Mouse (Mus musculus): Measurements from ENCODE around the gene Ccdc57.

Gene Ccdc57

GRCm38 (mm10) chr11:120945266-120945665, 12.6 kb upstream of the Ccdc57 start:
- Histone ChIP-seq H3K27me3 (ENCODE audit: control insufficient read depth, insufficient read depth, low read length, poor library complexity, severe bottlenecking) (no peaks in the 10 kb centered on the region), H3K36me3 (ENCODE audit: control insufficient read depth, insufficient read depth, low read length, poor library complexity, severe bottlenecking) (no peaks in the 10 kb centered on the region)
- DNase-seq (ENCODE audit: low read depth, low spot score), result no peak

GRCm38 (mm10) chr11:120940959-120941358, 8.3 kb upstream of the Ccdc57 start:
- Histone ChIP-seq H3K36me3 (ENCODE audit: control insufficient read depth, insufficient read depth, low read length, poor library complexity, severe bottlenecking) (no peaks in the 10 kb centered on the region), H3K27me3 (ENCODE audit: control insufficient read depth, insufficient read depth, low read length, poor library complexity, severe bottlenecking) (no peaks in the 10 kb centered on the region)
- no peak for DNase-seq (ENCODE audit: low read depth, low spot score)

- Histone ChIP-seq H3K27me3 (ENCODE audit: control insufficient read depth, insufficient read depth, low read length, poor library complexity, severe bottlenecking) (no peaks in the 10 kb centered on the region), H3K36me3 (ENCODE audit: control insufficient read depth, insufficient read depth, low read length, poor library complexity, severe bottlenecking) (no peaks in the 10 kb centered on the region)
- DNase-seq (ENCODE audit: low read depth, low spot score), result no peak
These were observed 7.2 kb upstream of the Ccdc57 start for GRCm38 (mm10) chr11:120939712-120940341.

- DNase-seq (ENCODE audit: low read depth, low spot score), result no peak
These were observed 6.1 kb upstream of the Ccdc57 start for GRCm38 (mm10) chr11:120938795-120939194.

GRCm38 (mm10) chr11:120937976-120938375, 5.3 kb upstream of the Ccdc57 start:
- Histone ChIP-seq H3K27me3 (ENCODE audit: control insufficient read depth, insufficient read depth, low read length, poor library complexity, severe bottlenecking) (no peaks in the 10 kb centered on the region), H3K36me3 (ENCODE audit: control insufficient read depth, insufficient read depth, low read length, poor library complexity, severe bottlenecking) (no peaks in the 10 kb centered on the region)
- DNase-seq (ENCODE audit: low read depth, low spot score), result no peak

More at GRCm38 (mm10) chr11:120938795-120939194, 6.1 kb upstream of the Ccdc57 start:
- Histone ChIP-seq H3K27me3 (ENCODE audit: control insufficient read depth, insufficient read depth, low read length, poor library complexity, severe bottlenecking) (no peaks in the 10 kb centered on the region), H3K36me3 (ENCODE audit: control insufficient read depth, insufficient read depth, low read length, poor library complexity, severe bottlenecking) (no peaks in the 10 kb centered on the region)

- no peak for DNase-seq (ENCODE audit: low read depth, low spot score)
- no peaks in the 10 kb centered on the region for H3K27me3 ChIP-seq (ENCODE audit: control insufficient read depth, insufficient read depth, low read length, poor library complexity, severe bottlenecking)
- H3K36me3 ChIP-seq (ENCODE audit: control insufficient read depth, insufficient read depth, low read length, poor library complexity, severe bottlenecking), result no peaks in the 10 kb centered on the region
These were observed 1.2 kb downstream of the Ccdc57 start for GRCm38 (mm10) chr11:120931479-120931878.

GRCm38 (mm10) chr11:120928468-120928867, 4.2 kb downstream of the Ccdc57 start:
- H3K36me3 ChIP-seq (ENCODE audit: control insufficient read depth, insufficient read depth, low read length, poor library complexity, severe bottlenecking), result no peaks in the 10 kb centered on the region
- no peak for DNase-seq (ENCODE audit: low read depth, low spot score)
- H3K27me3 ChIP-seq (ENCODE audit: control insufficient read depth, insufficient read depth, low read length, poor library complexity, severe bottlenecking), result no peaks in the 10 kb centered on the region

- Histone ChIP-seq H3K36me3 (ENCODE audit: control insufficient read depth, insufficient read depth, low read length, poor library complexity, severe bottlenecking) (no peaks in the 10 kb centered on the region), H3K27me3 (ENCODE audit: control insufficient read depth, insufficient read depth, low read length, poor library complexity, severe bottlenecking) (no peaks in the 10 kb centered on the region)
- DNase-seq (ENCODE audit: low read depth, low spot score), result no peak
These were observed 10.1 kb downstream of the Ccdc57 start for GRCm38 (mm10) chr11:120922528-120922927.

GRCm38 (mm10) chr11:120917756-120918155, 14.9 kb downstream of the Ccdc57 start:
- no peak for DNase-seq (ENCODE audit: low read depth, low spot score)
- no peaks in the 10 kb centered on the region for H3K36me3 ChIP-seq (ENCODE audit: control insufficient read depth, insufficient read depth, low read length, poor library complexity, severe bottlenecking)
- no peaks in the 10 kb centered on the region for H3K27me3 ChIP-seq (ENCODE audit: control insufficient read depth, insufficient read depth, low read length, poor library complexity, severe bottlenecking)

- peak; percentile 74 for DNase-seq (ENCODE audit: low read depth, low spot score)
- Histone ChIP-seq H3K27me3 (ENCODE audit: control insufficient read depth, insufficient read depth, low read length, poor library complexity, severe bottlenecking) (no peaks in the 10 kb centered on the region), H3K36me3 (ENCODE audit: control insufficient read depth, insufficient read depth, low read length, poor library complexity, severe bottlenecking) (no peaks in the 10 kb centered on the region)
These were observed 16.2 kb downstream of the Ccdc57 start for GRCm38 (mm10) chr11:120916477-120916876.

GRCm38 (mm10) chr11:120913796-120914195, 18.9 kb downstream of the Ccdc57 start:
- Histone ChIP-seq H3K27me3 (ENCODE audit: control insufficient read depth, insufficient read depth, low read length, poor library complexity, severe bottlenecking) (no peaks in the 10 kb centered on the region), H3K36me3 (ENCODE audit: control insufficient read depth, insufficient read depth, low read length, poor library complexity, severe bottlenecking) (no peaks in the 10 kb centered on the region)
- no peak for DNase-seq (ENCODE audit: low read depth, low spot score)

GRCm38 (mm10) chr11:120905430-120905873, 27.2 kb downstream of the Ccdc57 start:
- peak; percentile 83 for DNase-seq (ENCODE audit: low read depth, low spot score)
- H3K36me3 ChIP-seq (ENCODE audit: control insufficient read depth, insufficient read depth, low read length, poor library complexity, severe bottlenecking), result no peaks in the 10 kb centered on the region
- no peaks in the 10 kb centered on the region for H3K27me3 ChIP-seq (ENCODE audit: control insufficient read depth, insufficient read depth, low read length, poor library complexity, severe bottlenecking)

GRCm38 (mm10) chr11:120904561-120904960, 28.1 kb downstream of the Ccdc57 start:
- no peaks in the 10 kb centered on the region for H3K36me3 ChIP-seq (ENCODE audit: control insufficient read depth, insufficient read depth, low read length, poor library complexity, severe bottlenecking)
- no peaks in the 10 kb centered on the region for H3K27me3 ChIP-seq (ENCODE audit: control insufficient read depth, insufficient read depth, low read length, poor library complexity, severe bottlenecking)
- no peak for DNase-seq (ENCODE audit: low read depth, low spot score)

GRCm38 (mm10) chr11:120903159-120903850, 29.4 kb downstream of the Ccdc57 start:
- no peaks in the 10 kb centered on the region for H3K36me3 ChIP-seq (ENCODE audit: control insufficient read depth, insufficient read depth, low read length, poor library complexity, severe bottlenecking)
- DNase-seq (ENCODE audit: low read depth, low spot score), result no peak

GRCm38 (mm10) chr11:120902487-120903142, 30.1 kb downstream of the Ccdc57 start:
- no peak for DNase-seq (ENCODE audit: low read depth, low spot score)
- H3K27me3 ChIP-seq (ENCODE audit: control insufficient read depth, insufficient read depth, low read length, poor library complexity, severe bottlenecking), result no peaks in the 10 kb centered on the region

More at GRCm38 (mm10) chr11:120903159-120903850, 29.4 kb downstream of the Ccdc57 start:
- H3K27me3 ChIP-seq (ENCODE audit: control insufficient read depth, insufficient read depth, low read length, poor library complexity, severe bottlenecking), result no peaks in the 10 kb centered on the region

More at GRCm38 (mm10) chr11:120902487-120903142, 30.1 kb downstream of the Ccdc57 start:
- H3K36me3 ChIP-seq (ENCODE audit: control insufficient read depth, insufficient read depth, low read length, poor library complexity, severe bottlenecking), result no peaks in the 10 kb centered on the region

Data from splenic B cell, adult 2 months (primary cell).